Mouse (Mus musculus): ENCODE data around the gene Tiam1. TPM values are rescaled to one million over a fixed set of nuclear protein-coding genes. Genes with fewer than 3 reads are reported as not detected.

The Tiam1 gene
- polyA plus RNA-seq, 1 experiment from 2014 or later = 12.8 TPM

DNA sequence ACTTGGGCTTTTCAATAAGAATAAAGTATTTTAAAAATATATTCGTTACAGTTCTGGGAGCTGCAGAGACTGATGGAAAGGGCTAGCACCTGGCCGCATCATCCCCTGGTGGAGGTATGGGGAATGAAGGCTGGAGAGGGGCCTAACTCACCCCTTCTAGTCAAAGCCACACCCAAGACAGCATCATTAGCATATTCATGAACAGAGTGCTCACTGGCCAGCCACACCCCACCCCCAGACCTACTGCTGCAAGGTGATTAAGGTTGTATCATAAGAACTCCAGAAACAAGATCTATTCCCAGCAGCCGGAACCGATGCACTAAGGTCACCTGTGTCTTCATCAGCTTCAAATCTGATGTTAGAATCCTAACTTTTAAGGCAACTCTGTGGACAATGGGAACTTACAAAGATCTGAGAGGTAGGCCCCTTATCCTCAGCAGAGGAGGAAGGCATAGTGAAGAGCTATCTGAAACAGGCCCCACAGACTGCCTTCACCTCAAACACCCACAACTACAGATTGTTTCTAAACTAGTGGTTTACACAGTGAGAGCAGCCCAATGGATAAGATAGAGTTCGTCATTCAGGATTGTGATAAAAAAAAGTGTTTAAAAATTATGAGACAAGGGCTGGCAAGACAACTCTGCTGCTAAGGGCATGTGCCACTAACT lies 153.1 kb downstream of the Tiam1 start:
- no peak overlapping the region for H3K4me3 ChIP-seq (ENCODE audit: low read length)
- peaks cover 6% of the 10 kb centered on the region; the same call in 1 of the 2 replicates for H3K4me1 ChIP-seq (replicated peaks; ENCODE audit: control insufficient read depth, insufficient read depth, low read length)
- H3K27me3 ChIP-seq (ENCODE audit: control insufficient read depth, insufficient read depth, low read depth, low read length) = no peaks in the 10 kb centered on the region
- H3K4me2 ChIP-seq (ENCODE audit: low read depth, low read length) = no peak overlapping the region
- no peaks in the 10 kb centered on the region for H3K9me3 ChIP-seq (ENCODE audit: control insufficient read depth, low read length)
- no peak for ATAC-seq (ENCODE audit: low read depth)
- H3K9ac ChIP-seq (ENCODE audit: low read length) = no peak overlapping the region
- WGBS = 77% methylated on average over 5 of the region's 5 CpGs
- no peaks in the 10 kb centered on the region for H3K36me3 ChIP-seq (ENCODE audit: control insufficient read depth, insufficient read depth, low read length)
- H3K27ac ChIP-seq (ENCODE audit: low read length) = no peak overlapping the region

DNA sequence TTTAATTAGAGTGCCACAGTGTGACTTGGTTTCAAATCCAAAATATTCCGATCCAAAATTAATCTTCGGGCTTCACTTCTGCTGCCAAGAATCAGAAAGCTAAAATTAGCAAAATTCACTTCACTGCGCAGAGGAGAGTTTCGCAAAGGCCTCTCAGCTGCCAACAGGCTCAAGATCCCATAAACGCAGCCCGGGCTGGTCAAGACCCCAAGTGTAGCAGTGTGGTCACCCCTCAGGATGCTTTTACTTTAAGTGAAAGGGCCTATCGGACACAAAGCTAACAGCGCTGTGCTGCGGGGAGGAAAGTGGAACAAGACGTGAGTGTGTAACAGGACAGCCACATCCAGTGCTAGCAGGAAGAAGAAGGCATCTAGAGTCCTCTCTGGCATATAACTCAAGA lies 153.8 kb downstream of the Tiam1 start:
- WGBS = 59% methylated on average over 10 of the region's 10 CpGs
- Histone ChIP-seq H3K36me3 (ENCODE audit: control insufficient read depth, insufficient read depth, low read length) (no peaks in the 10 kb centered on the region), H3K4me1 (replicated peaks; ENCODE audit: control insufficient read depth, insufficient read depth, low read length) (peaks cover 6% of the 10 kb centered on the region; the same call in 1 of the 2 replicates), H3K4me2 (ENCODE audit: low read depth, low read length) (no peak overlapping the region), H3K27ac (ENCODE audit: low read length) (no peak overlapping the region), H3K9me3 (ENCODE audit: control insufficient read depth, low read length) (no peaks in the 10 kb centered on the region), H3K4me3 (ENCODE audit: low read length) (no peak overlapping the region), H3K27me3 (ENCODE audit: control insufficient read depth, insufficient read depth, low read depth, low read length) (no peaks in the 10 kb centered on the region), H3K9ac (ENCODE audit: low read length) (no peak overlapping the region)
- ATAC-seq (ENCODE audit: low read depth) = peak; percentile 16; the same call in 1 of the 2 replicates

DNA sequence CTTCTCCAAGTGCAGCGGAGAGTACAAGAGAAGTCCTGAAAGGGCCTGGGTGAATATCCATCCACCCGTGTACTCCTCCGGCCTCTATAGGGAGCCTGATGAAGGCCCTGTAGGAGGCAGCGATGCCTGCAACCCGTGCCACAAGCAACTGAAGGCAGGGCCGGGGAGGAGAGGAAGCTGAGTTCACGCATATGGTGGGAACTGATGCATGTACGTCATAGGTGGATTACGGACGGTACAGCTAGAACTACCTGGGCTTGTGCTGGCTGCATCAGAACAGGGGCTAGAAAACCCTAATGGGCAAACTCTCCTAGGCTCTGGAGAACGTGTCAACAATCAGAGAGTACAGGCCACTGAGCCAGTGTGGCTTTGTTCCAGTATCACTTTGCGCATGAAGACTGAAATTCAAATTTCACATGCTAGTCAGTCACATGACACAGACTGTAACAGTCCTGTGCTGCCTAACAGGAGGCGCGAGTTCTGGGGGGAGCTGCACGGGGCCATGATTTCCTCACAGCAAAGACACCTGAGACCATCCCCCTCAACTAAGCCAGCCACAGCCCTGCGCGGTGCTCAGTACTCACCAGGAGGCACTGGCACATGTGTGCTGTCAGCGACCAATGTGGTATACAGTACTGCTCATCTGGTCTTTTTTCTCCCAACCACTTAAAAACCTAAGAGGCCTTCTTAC lies 156.8 kb downstream of the Tiam1 start:
- Histone ChIP-seq H3K4me1 (replicated peaks; ENCODE audit: control insufficient read depth, insufficient read depth, low read length) (peaks cover 6% of the 10 kb centered on the region; the same call in 1 of the 2 replicates), H3K9ac (ENCODE audit: low read length) (no peak overlapping the region), H3K4me3 (ENCODE audit: low read length) (no peak overlapping the region), H3K4me2 (ENCODE audit: low read depth, low read length) (no peak overlapping the region), H3K27ac (ENCODE audit: low read length) (no peak overlapping the region), H3K36me3 (ENCODE audit: control insufficient read depth, insufficient read depth, low read length) (no peaks in the 10 kb centered on the region), H3K27me3 (ENCODE audit: control insufficient read depth, insufficient read depth, low read depth, low read length) (no peaks in the 10 kb centered on the region), H3K9me3 (ENCODE audit: control insufficient read depth, low read length) (no peaks in the 10 kb centered on the region)
- WGBS = 85% methylated on average over 18 of the region's 18 CpGs
- ATAC-seq (ENCODE audit: low read depth) = peak; percentile 1; the same call in 1 of the 2 replicates

DNA sequence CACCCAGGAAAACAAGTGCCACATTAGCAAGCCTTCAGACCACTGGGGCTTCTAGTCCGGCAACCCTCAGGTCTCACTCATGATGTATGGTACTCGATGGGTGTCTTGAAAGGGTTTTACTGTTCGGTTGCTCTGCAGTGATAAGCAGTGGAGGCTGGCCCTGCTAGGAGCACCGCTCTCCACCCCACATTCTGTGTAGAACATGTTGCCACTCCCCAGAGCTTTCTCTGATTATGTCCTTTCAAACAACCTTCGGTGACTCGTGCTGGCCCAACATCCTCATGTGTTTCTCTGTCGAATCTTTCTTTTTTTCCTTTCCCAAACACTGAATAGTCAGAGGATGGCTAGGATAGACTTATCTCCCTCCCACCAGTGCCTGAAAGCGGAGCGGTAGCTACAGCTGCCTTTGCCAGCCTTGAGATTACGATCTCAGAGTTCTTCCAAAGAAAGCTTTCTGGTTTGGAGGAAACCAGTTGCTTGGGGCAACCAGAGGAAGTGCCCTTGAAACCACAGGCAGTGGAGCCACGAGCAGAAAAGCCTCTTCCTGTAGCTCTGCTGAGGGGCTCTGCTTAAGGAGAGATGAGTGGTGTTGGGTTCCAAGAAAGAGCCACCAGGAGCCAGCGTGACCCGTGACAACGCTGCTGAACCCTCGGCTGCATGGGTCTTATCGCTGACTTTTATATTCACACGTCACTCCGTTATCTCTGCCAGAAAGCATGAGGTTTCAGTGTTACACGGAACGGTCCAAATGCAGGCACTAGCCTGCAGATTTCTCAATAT lies 157.7 kb downstream of the Tiam1 start:
- Histone ChIP-seq H3K36me3 (ENCODE audit: control insufficient read depth, insufficient read depth, low read length) (no peaks in the 10 kb centered on the region), H3K4me1 (replicated peaks; ENCODE audit: control insufficient read depth, insufficient read depth, low read length) (peaks cover 6% of the 10 kb centered on the region; the same call in 1 of the 2 replicates), H3K9me3 (ENCODE audit: control insufficient read depth, low read length) (no peaks in the 10 kb centered on the region), H3K27me3 (ENCODE audit: control insufficient read depth, insufficient read depth, low read depth, low read length) (no peaks in the 10 kb centered on the region), H3K9ac (ENCODE audit: low read length) (no peak overlapping the region), H3K4me3 (ENCODE audit: low read length) (no peak overlapping the region), H3K27ac (ENCODE audit: low read length) (no peak overlapping the region), H3K4me2 (ENCODE audit: low read depth, low read length) (no peak overlapping the region)
- peak; percentile 49; the same call in 1 of the 2 replicates for ATAC-seq (ENCODE audit: low read depth)
- 39% methylated on average over 20 of the region's 20 CpGs for WGBS

DNA sequence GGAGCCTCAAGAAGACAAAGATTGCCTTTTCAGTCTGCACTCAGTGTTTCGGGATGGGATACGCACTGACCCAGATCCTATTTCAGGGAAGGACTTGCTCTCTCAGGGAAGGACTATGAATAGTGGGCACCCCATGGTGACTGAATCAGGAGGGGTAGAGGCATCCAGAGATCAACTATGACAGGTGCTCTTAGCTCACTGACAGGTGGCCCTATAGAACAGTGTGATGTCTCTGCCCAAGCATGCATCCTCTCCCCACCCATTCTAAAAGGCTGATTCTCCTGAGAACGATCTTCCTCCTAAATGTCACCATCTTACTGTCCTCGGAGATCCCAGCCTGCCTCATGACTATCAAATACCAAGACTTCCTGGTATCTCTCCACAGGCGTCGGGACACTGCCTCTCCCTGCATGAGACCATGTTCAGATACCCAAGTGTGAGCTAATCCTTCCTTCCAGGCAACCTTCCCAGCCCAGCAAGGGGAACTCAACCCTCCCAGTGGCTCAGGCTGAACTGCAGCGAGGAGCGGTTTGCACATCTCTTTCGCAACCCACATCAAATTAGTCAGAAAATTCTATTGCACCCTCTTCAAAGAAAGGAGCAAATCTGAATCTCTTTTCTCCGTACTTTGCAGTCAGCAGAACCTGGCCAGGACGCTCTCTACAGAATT lies 163.4 kb downstream of the Tiam1 start:
- Histone ChIP-seq H3K27ac (ENCODE audit: low read length) (no peak overlapping the region), H3K4me3 (ENCODE audit: low read length) (no peak overlapping the region), H3K9me3 (ENCODE audit: control insufficient read depth, low read length) (no peaks in the 10 kb centered on the region), H3K4me1 (replicated peaks; ENCODE audit: control insufficient read depth, insufficient read depth, low read length) (no peaks in the 10 kb centered on the region), H3K4me2 (ENCODE audit: low read depth, low read length) (no peak overlapping the region), H3K36me3 (ENCODE audit: control insufficient read depth, insufficient read depth, low read length) (no peaks in the 10 kb centered on the region), H3K27me3 (ENCODE audit: control insufficient read depth, insufficient read depth, low read depth, low read length) (no peaks in the 10 kb centered on the region), H3K9ac (ENCODE audit: low read length) (no peak overlapping the region)
- WGBS = 85% methylated on average over 11 of the region's 11 CpGs
- peak; percentile 15; the same call in 1 of the 2 replicates for ATAC-seq (ENCODE audit: low read depth)

DNA sequence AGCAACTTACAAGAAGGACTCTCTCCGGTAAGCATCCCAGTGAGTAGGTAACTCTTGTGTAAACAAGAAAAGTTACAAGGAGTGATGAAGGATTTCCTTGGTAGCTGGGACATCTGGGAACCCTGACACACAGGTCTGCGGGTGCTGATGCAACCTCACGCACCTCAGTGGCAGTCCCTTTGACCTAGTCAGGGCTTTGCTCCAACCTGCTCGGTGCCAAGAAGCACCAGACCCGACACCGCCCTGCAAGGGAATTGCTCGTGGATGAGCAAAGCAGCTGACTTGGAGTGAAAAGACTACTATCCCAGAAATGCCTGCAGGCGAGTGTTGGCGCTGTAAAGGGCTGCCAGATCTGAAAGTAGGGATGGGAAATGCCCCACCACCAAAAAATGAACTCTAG lies 168.1 kb downstream of the Tiam1 start:
- H3K36me3 ChIP-seq (ENCODE audit: control insufficient read depth, insufficient read depth, low read length) = no peaks in the 10 kb centered on the region
- no peak overlapping the region for H3K4me3 ChIP-seq (ENCODE audit: low read length)
- 77% methylated on average over 9 of the region's 9 CpGs for WGBS
- ATAC-seq (ENCODE audit: low read depth) = no peak
- H3K9ac ChIP-seq (ENCODE audit: low read length) = no peak overlapping the region
- no peaks in the 10 kb centered on the region for H3K27me3 ChIP-seq (ENCODE audit: control insufficient read depth, insufficient read depth, low read depth, low read length)
- no peak overlapping the region for H3K4me2 ChIP-seq (ENCODE audit: low read depth, low read length)
- no peaks in the 10 kb centered on the region for H3K9me3 ChIP-seq (ENCODE audit: control insufficient read depth, low read length)
- no peak overlapping the region for H3K27ac ChIP-seq (ENCODE audit: low read length)
- H3K4me1 ChIP-seq (replicated peaks; ENCODE audit: control insufficient read depth, insufficient read depth, low read length) = no peaks in the 10 kb centered on the region

DNA sequence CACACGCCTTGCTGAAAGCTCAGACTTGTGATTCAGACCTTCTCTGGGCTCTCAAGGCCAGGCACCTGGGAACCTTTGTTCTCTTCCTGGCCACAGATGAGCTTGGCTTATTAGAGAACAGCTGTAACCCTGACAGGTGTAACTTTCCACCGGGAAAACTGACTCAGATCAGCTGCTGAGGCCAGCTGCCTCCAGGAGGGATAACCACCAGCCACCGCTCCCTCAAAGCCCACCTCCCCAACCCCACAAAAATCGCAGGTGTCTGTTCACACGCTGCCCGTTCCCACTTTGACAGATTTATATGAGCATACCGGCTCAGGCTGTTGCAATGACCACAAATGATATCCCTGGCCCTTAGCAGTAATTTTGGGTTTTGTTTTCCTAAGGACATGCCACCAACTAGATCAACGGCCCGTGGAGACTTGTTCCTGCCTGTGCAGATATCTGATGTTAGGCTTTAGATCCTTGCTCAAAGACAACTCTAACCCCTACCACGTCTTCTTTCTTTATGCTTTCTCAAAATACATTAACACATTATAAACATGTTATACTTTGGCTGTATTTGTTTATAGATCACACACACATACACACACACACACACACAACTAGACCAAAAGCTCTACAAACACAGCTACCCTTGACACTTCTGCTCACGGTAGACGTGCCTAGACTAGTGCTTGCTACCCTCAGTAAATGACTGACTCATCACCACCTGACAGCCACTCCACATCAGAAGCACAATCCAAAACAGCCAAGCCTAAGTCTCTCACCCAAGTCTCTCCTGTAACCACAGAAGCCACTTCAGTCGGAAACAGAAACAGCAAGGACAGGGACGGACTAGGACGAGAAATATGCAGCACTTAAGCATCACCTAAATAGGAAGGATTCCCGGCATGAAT lies 169.5 kb downstream of the Tiam1 start:
- no peaks in the 10 kb centered on the region for H3K27me3 ChIP-seq (ENCODE audit: control insufficient read depth, insufficient read depth, low read depth, low read length)
- 75% methylated on average over 16 of the region's 16 CpGs for WGBS
- no peak for ATAC-seq (ENCODE audit: low read depth)
- no peak overlapping the region for H3K4me3 ChIP-seq (ENCODE audit: low read length)
- H3K4me2 ChIP-seq (ENCODE audit: low read depth, low read length) = no peak overlapping the region
- no peak overlapping the region for H3K9ac ChIP-seq (ENCODE audit: low read length)
- H3K27ac ChIP-seq (ENCODE audit: low read length) = no peak overlapping the region
- no peaks in the 10 kb centered on the region for H3K9me3 ChIP-seq (ENCODE audit: control insufficient read depth, low read length)
- H3K4me1 ChIP-seq (replicated peaks; ENCODE audit: control insufficient read depth, insufficient read depth, low read length) = no peaks in the 10 kb centered on the region
- H3K36me3 ChIP-seq (ENCODE audit: control insufficient read depth, insufficient read depth, low read length) = no peaks in the 10 kb centered on the region

DNA sequence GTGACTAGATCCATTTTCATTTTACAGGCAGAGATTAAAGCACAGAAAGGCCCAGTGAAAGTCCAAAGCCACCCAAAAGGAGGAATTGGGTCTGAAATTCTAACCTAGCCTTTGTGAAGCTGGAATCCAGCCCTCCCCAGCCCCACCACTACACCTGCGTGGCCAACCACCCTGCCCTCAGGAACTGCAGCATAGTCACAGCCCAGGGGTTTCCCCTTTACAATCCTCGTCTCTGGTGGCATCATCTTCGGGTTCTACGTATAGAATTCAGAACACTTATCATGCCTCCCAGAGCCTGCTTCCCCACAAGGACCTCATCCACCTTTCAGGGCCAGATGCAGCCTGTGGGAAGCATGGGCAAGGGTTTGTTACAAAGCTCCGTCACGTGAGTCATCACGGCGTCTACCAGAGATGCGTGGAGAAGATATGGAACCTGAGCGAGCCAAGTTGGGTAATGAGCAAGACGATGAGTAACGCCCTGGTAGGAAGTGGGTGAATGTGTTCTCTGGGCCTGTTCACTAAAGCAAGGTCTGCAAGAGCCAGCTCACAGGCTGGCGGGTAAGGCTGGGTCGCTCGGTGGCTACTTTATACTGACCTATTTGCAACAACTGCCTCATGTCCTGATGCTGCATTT lies 170.6 kb downstream of the Tiam1 start:
- Histone ChIP-seq H3K27ac (ENCODE audit: low read length) (no peak overlapping the region), H3K4me2 (ENCODE audit: low read depth, low read length) (no peak overlapping the region), H3K4me3 (ENCODE audit: low read length) (no peak overlapping the region), H3K4me1 (replicated peaks; ENCODE audit: control insufficient read depth, insufficient read depth, low read length) (no peaks in the 10 kb centered on the region), H3K9me3 (ENCODE audit: control insufficient read depth, low read length) (no peaks in the 10 kb centered on the region), H3K9ac (ENCODE audit: low read length) (no peak overlapping the region), H3K27me3 (ENCODE audit: control insufficient read depth, insufficient read depth, low read depth, low read length) (no peaks in the 10 kb centered on the region), H3K36me3 (ENCODE audit: control insufficient read depth, insufficient read depth, low read length) (no peaks in the 10 kb centered on the region)
- WGBS = 88% methylated on average over 15 of the region's 15 CpGs
- no peak for ATAC-seq (ENCODE audit: low read depth)
